Mouse (Mus musculus) olfactory bulb, adult 2 months (tissue): Measurements from ENCODE around the gene Uba52.

Source experiments
- CTCF ChIP-seq: fragments of 200-500 bp; IDR thresholded peaks from 2 replicates; pipeline ENCODE4 v1.5.1; 2012; ENCODE audit warnings: low read depth, mild to moderate bottlenecking, low read length, moderate library complexity; ENCODE audit not compliant: insufficient read depth
- POLR2A ChIP-seq: fragments of 200-500 bp; IDR thresholded peaks from 2 replicates; pipeline ENCODE4 v1.6.1; 2012; ENCODE audit warnings: mild to moderate bottlenecking, low read depth, low read length, moderate library complexity; ENCODE audit not compliant: insufficient read depth

GRCm38 (mm10) chr8:70495771-70496062 is 14.9 kb downstream of the Uba52 start:
- TF ChIP-seq POLR2A (no peak), CTCF (no peak)
